Mouse (Mus musculus): Measurements from ENCODE around the gene Tmem136. TPM values are rescaled to one million over a fixed set of nuclear protein-coding genes. Genes with fewer than 3 reads are reported as not detected.

Tmem136 gene
- total RNA-seq, 2 experiments from 2014 or later, result 15.9 to 20.7 TPM

GRCm38 (mm10) chr9:43083441-43084055 is 32.8 kb downstream of the Tmem136 start:
- no peak for DNase-seq (ENCODE audit: low spot score in 2 of 2)

- no peak for DNase-seq (ENCODE audit: low spot score in 2 of 2)
These were observed 37.7 kb downstream of the Tmem136 start for GRCm38 (mm10) chr9:43078711-43079110.

GRCm38 (mm10) chr9:43076163-43076562 is 40.2 kb downstream of the Tmem136 start:
- no peak for DNase-seq (ENCODE audit: low spot score in 2 of 2)

GRCm38 (mm10) chr9:43074611-43075010 is 41.8 kb downstream of the Tmem136 start:
- no peak for DNase-seq (ENCODE audit: low spot score in 2 of 2)

- no peak for DNase-seq (ENCODE audit: low spot score in 2 of 2)
These were observed 44.6 kb downstream of the Tmem136 start for GRCm38 (mm10) chr9:43071741-43072140.

GRCm38 (mm10) chr9:43071176-43071575 is 45.2 kb downstream of the Tmem136 start:
- no peak for DNase-seq (ENCODE audit: low spot score in 2 of 2)

- no peak for DNase-seq (ENCODE audit: low spot score in 2 of 2)
These were observed 45.8 kb downstream of the Tmem136 start for GRCm38 (mm10) chr9:43070566-43070965.

GRCm38 (mm10) chr9:43070153-43070552 is 46.2 kb downstream of the Tmem136 start:
- no peak for DNase-seq (ENCODE audit: low spot score in 2 of 2)

GRCm38 (mm10) chr9:43067896-43068295 is 48.5 kb downstream of the Tmem136 start:
- DNase-seq (ENCODE audit: low spot score in 2 of 2), result no peak

- no peak for DNase-seq (ENCODE audit: low spot score in 2 of 2)
These were observed 51.1 kb downstream of the Tmem136 start for GRCm38 (mm10) chr9:43065231-43065630.

- no peak for DNase-seq (ENCODE audit: low spot score in 2 of 2)
These were observed 54.8 kb downstream of the Tmem136 start for GRCm38 (mm10) chr9:43061545-43061944.

Other genes starting within 250 kb of the Tmem136 start
- 10 to 100 TPM; 17.2 to 18.2 TPM for gene Grik4, start 172.1 kb downstream of the Tmem136 start, total RNA-seq (2021)
- gene Arhgef12, start 9.3 kb downstream of the Tmem136 start, total RNA-seq (2021), result 100 to 1,000 TPM; 144 to 145 TPM
- under 1 TPM; 0.21 to 0.37 TPM for gene Pou2f3, start 93.8 kb upstream of the Tmem136 start, total RNA-seq (2021)
- 10 to 100 TPM; 15.2 to 17.9 TPM for gene Oaf, start 123.3 kb upstream of the Tmem136 start, total RNA-seq (2021)
- gene Trim29, start 194.3 kb upstream of the Tmem136 start, total RNA-seq (2021), result under 1 TPM in 1 of 2 experiments, not detected in 1; 0.30 TPM